Mouse (Mus musculus): Measurements from ENCODE around the gene Mfge8. TPM values are rescaled to one million over a fixed set of nuclear protein-coding genes. Genes with fewer than 3 reads are reported as not detected.

Mfge8 gene
- total and polyA plus RNA-seq, 2 experiments from 2014 or later, result 268 to 278 TPM

- Histone ChIP-seq H3K9me3 (ENCODE audit: low read length) (no peaks in the 10 kb centered on the region), H3K27me3 (ENCODE audit: insufficient read depth, low read length) (no peaks in the 10 kb centered on the region), H3K36me3 (ENCODE audit: insufficient read depth, low read length) (no peaks in the 10 kb centered on the region), H3K9ac (replicated peaks; ENCODE audit: low read length, poor library complexity, severe bottlenecking) (no peak overlapping the region), H3K4me1 (ENCODE audit: insufficient read depth, low read length) (no peaks in the 10 kb centered on the region), H3K4me2 (ENCODE audit: low read depth, low read length, poor library complexity, severe bottlenecking) (no peak overlapping the region), H3K27ac (ENCODE audit: low read depth, low read length) (no peak overlapping the region), H3K4me3 (ENCODE audit: low read depth, low read length) (no peak overlapping the region)
- WGBS, result 96% methylated on average over 2 of the region's 2 CpGs
- ATAC-seq (ENCODE audit: low FRiP score) (no peak), DNase-seq (ENCODE audit: low spot score) (no peak)
- TF ChIP-seq CTCF (IDR thresholded peaks at IDR 0.05), result no peak
These were observed 38.7 kb upstream of the Mfge8 start for GRCm38 (mm10) chr7:79187591-79187990.

DNA sequence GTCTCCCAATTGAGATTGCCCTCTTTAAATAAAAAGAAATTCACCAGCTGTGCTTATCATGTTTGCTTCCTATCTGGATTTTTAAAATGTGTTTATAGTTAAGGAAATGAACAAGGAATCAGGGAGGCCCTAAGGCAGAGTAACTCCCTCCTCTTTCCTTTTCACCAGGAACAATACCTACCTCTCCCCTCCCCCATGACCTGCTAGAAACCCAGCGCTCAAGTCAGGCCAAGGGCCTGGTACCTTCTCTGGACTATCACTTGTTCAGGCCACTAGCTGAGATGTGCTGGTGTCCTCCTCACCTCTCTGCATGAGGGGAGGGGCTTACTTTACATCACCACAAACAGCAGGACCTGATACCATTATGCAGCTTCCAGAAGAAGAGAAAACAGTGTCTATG lies 34.6 kb upstream of the Mfge8 start:
- ATAC-seq (ENCODE audit: low FRiP score) (no peak), DNase-seq (ENCODE audit: low spot score) (no peak)
- Histone ChIP-seq H3K27ac (ENCODE audit: low read depth, low read length) (no peak overlapping the region), H3K9me3 (ENCODE audit: low read length) (no peaks in the 10 kb centered on the region), H3K36me3 (ENCODE audit: insufficient read depth, low read length) (no peaks in the 10 kb centered on the region), H3K4me1 (ENCODE audit: insufficient read depth, low read length) (no peaks in the 10 kb centered on the region), H3K27me3 (ENCODE audit: insufficient read depth, low read length) (no peaks in the 10 kb centered on the region), H3K4me3 (ENCODE audit: low read depth, low read length) (no peak overlapping the region), H3K4me2 (ENCODE audit: low read depth, low read length, poor library complexity, severe bottlenecking) (no peak overlapping the region), H3K9ac (replicated peaks; ENCODE audit: low read length, poor library complexity, severe bottlenecking) (no peak overlapping the region)
- no peak for TF ChIP-seq CTCF (IDR thresholded peaks at IDR 0.05)
- 46% methylated on average over 1 of the region's 1 CpGs for WGBS

DNA sequence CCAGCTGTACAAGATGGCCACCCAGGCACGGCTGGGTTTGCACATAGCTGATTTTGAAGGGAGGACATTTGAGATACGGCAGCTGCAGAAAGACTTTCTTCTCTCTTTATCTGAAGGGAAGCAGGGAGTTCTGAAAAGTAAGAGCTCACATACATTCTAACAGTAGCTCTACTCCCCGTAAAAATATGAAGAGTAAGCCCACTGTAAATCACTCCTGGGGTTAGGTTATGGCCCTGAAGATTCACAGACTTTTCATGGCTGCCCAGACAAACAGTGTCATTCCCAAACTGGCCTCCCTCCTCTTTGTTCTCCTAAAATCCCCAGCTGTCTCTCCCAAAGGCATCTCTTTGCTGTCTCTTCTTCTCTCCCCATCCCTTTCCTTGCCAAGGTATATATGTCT lies 24.9 kb upstream of the Mfge8 start:
- no peaks in the 10 kb centered on the region for H3K36me3 ChIP-seq (ENCODE audit: insufficient read depth, low read length)
- H3K4me3 ChIP-seq (ENCODE audit: low read depth, low read length), result no peak overlapping the region
- H3K4me2 ChIP-seq (ENCODE audit: low read depth, low read length, poor library complexity, severe bottlenecking), result no peak overlapping the region
- no peaks in the 10 kb centered on the region for H3K27me3 ChIP-seq (ENCODE audit: insufficient read depth, low read length)
- no peaks in the 10 kb centered on the region for H3K4me1 ChIP-seq (ENCODE audit: insufficient read depth, low read length)
- no peak overlapping the region for H3K9ac ChIP-seq (replicated peaks; ENCODE audit: low read length, poor library complexity, severe bottlenecking)
- no peaks in the 10 kb centered on the region for H3K9me3 ChIP-seq (ENCODE audit: low read length)
- no peak for TF ChIP-seq CTCF (IDR thresholded peaks at IDR 0.05)
- WGBS, result 77% methylated on average over 3 of the region's 3 CpGs
- ATAC-seq (ENCODE audit: low FRiP score) (no peak), DNase-seq (ENCODE audit: low spot score) (no peak)
- no peak overlapping the region for H3K27ac ChIP-seq (ENCODE audit: low read depth, low read length)

DNA sequence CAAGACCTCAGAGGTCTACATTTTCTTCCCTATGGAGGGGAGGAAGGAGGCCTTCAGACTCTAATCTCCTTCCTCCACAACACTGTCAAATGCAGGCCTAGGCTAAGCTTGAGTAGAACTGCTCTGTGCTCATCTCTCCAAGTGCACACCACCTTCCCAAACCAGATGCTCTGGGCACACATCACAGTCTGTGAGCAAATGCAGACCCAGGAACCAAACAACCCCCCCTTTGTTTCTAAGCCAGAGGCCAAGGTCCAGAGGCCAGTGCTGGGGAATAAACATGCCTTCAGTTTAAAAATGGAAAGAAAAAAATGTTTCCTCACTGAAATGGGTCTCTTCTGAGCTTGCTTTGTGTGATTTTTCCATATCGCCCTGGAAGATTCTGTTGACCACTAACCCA lies 22.9 kb upstream of the Mfge8 start:
- 90% methylated on average over 1 of the region's 1 CpGs for WGBS
- Histone ChIP-seq H3K27ac (ENCODE audit: low read depth, low read length) (no peak overlapping the region), H3K36me3 (ENCODE audit: insufficient read depth, low read length) (no peaks in the 10 kb centered on the region), H3K4me2 (ENCODE audit: low read depth, low read length, poor library complexity, severe bottlenecking) (no peak overlapping the region), H3K4me1 (ENCODE audit: insufficient read depth, low read length) (no peaks in the 10 kb centered on the region), H3K27me3 (ENCODE audit: insufficient read depth, low read length) (no peaks in the 10 kb centered on the region), H3K9me3 (ENCODE audit: low read length) (no peaks in the 10 kb centered on the region), H3K9ac (replicated peaks; ENCODE audit: low read length, poor library complexity, severe bottlenecking) (no peak overlapping the region), H3K4me3 (ENCODE audit: low read depth, low read length) (no peak overlapping the region)
- DNase-seq (ENCODE audit: low spot score) (no peak), ATAC-seq (ENCODE audit: low FRiP score) (no peak)
- no peak for TF ChIP-seq CTCF (IDR thresholded peaks at IDR 0.05)

- Histone ChIP-seq H3K27me3 (ENCODE audit: insufficient read depth, low read length) (no peaks in the 10 kb centered on the region), H3K9me3 (ENCODE audit: low read length) (no peaks in the 10 kb centered on the region), H3K9ac (replicated peaks; ENCODE audit: low read length, poor library complexity, severe bottlenecking) (no peak overlapping the region), H3K4me2 (ENCODE audit: low read depth, low read length, poor library complexity, severe bottlenecking) (no peak overlapping the region), H3K4me3 (ENCODE audit: low read depth, low read length) (no peak overlapping the region), H3K36me3 (ENCODE audit: insufficient read depth, low read length) (no peaks in the 10 kb centered on the region), H3K27ac (ENCODE audit: low read depth, low read length) (no peak overlapping the region), H3K4me1 (ENCODE audit: insufficient read depth, low read length) (no peaks in the 10 kb centered on the region)
- WGBS, result 48% methylated on average over 14 of the region's 14 CpGs
- ATAC-seq (ENCODE audit: low FRiP score) (no peak), DNase-seq (ENCODE audit: low spot score) (peak; percentile 6)
- TF ChIP-seq CTCF (IDR thresholded peaks at IDR 0.05), result no peak
These were observed 18.2 kb upstream of the Mfge8 start for GRCm38 (mm10) chr7:79167006-79167562.

- no peak overlapping the region for H3K27ac ChIP-seq (ENCODE audit: low read depth, low read length)
- no peak overlapping the region for H3K4me2 ChIP-seq (ENCODE audit: low read depth, low read length, poor library complexity, severe bottlenecking)
- DNase-seq (ENCODE audit: low spot score) (peak; percentile 6), ATAC-seq (ENCODE audit: low FRiP score) (no peak)
- WGBS, result 88% methylated on average over 1 of the region's 1 CpGs
- no peak overlapping the region for H3K4me3 ChIP-seq (ENCODE audit: low read depth, low read length)
- H3K9me3 ChIP-seq (ENCODE audit: low read length), result no peaks in the 10 kb centered on the region
- no peak for TF ChIP-seq CTCF (IDR thresholded peaks at IDR 0.05)
- H3K27me3 ChIP-seq (ENCODE audit: insufficient read depth, low read length), result no peaks in the 10 kb centered on the region
- H3K4me1 ChIP-seq (ENCODE audit: insufficient read depth, low read length), result no peaks in the 10 kb centered on the region
- no peaks in the 10 kb centered on the region for H3K36me3 ChIP-seq (ENCODE audit: insufficient read depth, low read length)
- no peak overlapping the region for H3K9ac ChIP-seq (replicated peaks; ENCODE audit: low read length, poor library complexity, severe bottlenecking)
These were observed 10.5 kb upstream of the Mfge8 start for GRCm38 (mm10) chr7:79159406-79159805.
